Mouse (Mus musculus): ENCODE data around the gene Atf3. TPM values are rescaled to one million over a fixed set of nuclear protein-coding genes. Genes with fewer than 3 reads are reported as not detected.

Gene Atf3
- polyA plus RNA-seq (2015; fragmentation: Nextera tagmentation; extraction: Ambion mirVana), result 14.0 and 15.2 TPM in 2 replicates

GRCm38 (mm10) chr1:191217939-191218338 is at the start of gene Atf3:
Gene Atf3 (minus strand): TSS chr1:191218039.
- Histone ChIP-seq H3K27me3 (replicated peaks) (no peaks in the 10 kb centered on the region), H3K36me3 (no peaks in the 10 kb centered on the region), H3K4me1 (peaks cover 7% of the 10 kb centered on the region; the same call in 1 of the 2 replicates), H3K4me3 (no peak within 1 kb of the TSS), H3K27ac (replicated peaks) (no peak within 1 kb of the TSS), H3K4me2 (no peak within 1 kb of the TSS), H3K9ac (no peak within 1 kb of the TSS), H3K9me3 (no peaks in the 10 kb centered on the region)
- 47% methylated on average over 6 of the region's 6 CpGs for WGBS
- ATAC-seq (ENCODE audit: extremely low read depth, insufficient number of reproducible peaks, low FRiP score, low TSS enrichment), result no peak

- Histone ChIP-seq H3K27me3 (replicated peaks) (no peaks in the 10 kb centered on the region), H3K36me3 (no peaks in the 10 kb centered on the region), H3K4me1 (peaks cover 30% of the 10 kb centered on the region), H3K9ac (no peak overlapping the region), H3K4me2 (no peak overlapping the region), H3K9me3 (no peaks in the 10 kb centered on the region), H3K4me3 (no peak overlapping the region), H3K27ac (replicated peaks) (no peak overlapping the region)
- ATAC-seq (ENCODE audit: extremely low read depth, insufficient number of reproducible peaks, low FRiP score, low TSS enrichment), result no peak
- 82% methylated on average over 5 of the region's 5 CpGs for WGBS
Measured at GRCm38 (mm10) chr1:191267162-191267561, 49.3 kb upstream of the Atf3 start.

GRCm38 (mm10) chr1:191263471-191263870 is 45.6 kb upstream of the Atf3 start:
- no peaks in the 10 kb centered on the region for H3K9me3 ChIP-seq
- H3K27me3 ChIP-seq (replicated peaks), result 0 out of 2 replicates have a peak, but pooled peaks cover 5% of the 10 kb centered on the region
- H3K4me2 ChIP-seq, result no peak overlapping the region
- no peak overlapping the region for H3K27ac ChIP-seq (replicated peaks)
- no peak overlapping the region for H3K4me3 ChIP-seq
- no peak for ATAC-seq (ENCODE audit: extremely low read depth, insufficient number of reproducible peaks, low FRiP score, low TSS enrichment)
- H3K4me1 ChIP-seq, result peaks cover 26% of the 10 kb centered on the region
- 83% methylated on average over 5 of the region's 5 CpGs for WGBS
- H3K36me3 ChIP-seq, result no peaks in the 10 kb centered on the region
- H3K9ac ChIP-seq, result no peak overlapping the region

- WGBS, result 65% methylated on average over 6 of the region's 6 CpGs
- Histone ChIP-seq H3K9ac (no peak overlapping the region), H3K4me2 (no peak overlapping the region), H3K4me1 (peaks cover 26% of the 10 kb centered on the region), H3K9me3 (no peaks in the 10 kb centered on the region), H3K27ac (replicated peaks) (no peak overlapping the region), H3K27me3 (replicated peaks) (0 out of 2 replicates have a peak, but pooled peaks cover 5% of the 10 kb centered on the region), H3K36me3 (no peaks in the 10 kb centered on the region), H3K4me3 (no peak overlapping the region)
- no peak for ATAC-seq (ENCODE audit: extremely low read depth, insufficient number of reproducible peaks, low FRiP score, low TSS enrichment)
Measured at GRCm38 (mm10) chr1:191261861-191262260, 44.0 kb upstream of the Atf3 start.

DNA sequence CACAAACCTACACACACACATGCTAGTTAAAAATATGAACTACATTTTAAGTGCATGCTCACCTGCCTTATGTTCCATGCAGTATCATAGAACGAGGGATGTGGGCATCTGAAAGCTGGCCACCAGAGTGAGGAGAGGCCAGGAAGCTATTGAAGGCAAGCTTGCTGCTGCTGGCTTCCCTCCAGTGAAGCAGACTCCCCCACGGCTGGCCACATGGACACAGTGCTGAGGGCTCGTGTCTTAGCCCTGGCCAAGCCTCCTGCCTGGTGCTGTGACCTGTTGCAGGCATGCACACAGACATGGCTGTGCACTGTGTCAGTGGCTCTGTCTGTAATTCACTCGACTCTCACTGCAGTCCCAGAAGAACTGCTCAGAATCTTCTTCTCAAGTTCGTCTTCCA is 41.8 kb upstream of the Atf3 start:
- Histone ChIP-seq H3K9me3 (no peaks in the 10 kb centered on the region), H3K27me3 (replicated peaks) (0 out of 2 replicates have a peak, but pooled peaks cover 5% of the 10 kb centered on the region), H3K4me3 (no peak overlapping the region), H3K9ac (no peak overlapping the region), H3K36me3 (no peaks in the 10 kb centered on the region), H3K4me2 (no peak overlapping the region), H3K27ac (replicated peaks) (no peak overlapping the region), H3K4me1 (peaks cover 35% of the 10 kb centered on the region)
- ATAC-seq (ENCODE audit: extremely low read depth, insufficient number of reproducible peaks, low FRiP score, low TSS enrichment), result no peak
- WGBS, result 55% methylated on average over 5 of the region's 5 CpGs

DNA sequence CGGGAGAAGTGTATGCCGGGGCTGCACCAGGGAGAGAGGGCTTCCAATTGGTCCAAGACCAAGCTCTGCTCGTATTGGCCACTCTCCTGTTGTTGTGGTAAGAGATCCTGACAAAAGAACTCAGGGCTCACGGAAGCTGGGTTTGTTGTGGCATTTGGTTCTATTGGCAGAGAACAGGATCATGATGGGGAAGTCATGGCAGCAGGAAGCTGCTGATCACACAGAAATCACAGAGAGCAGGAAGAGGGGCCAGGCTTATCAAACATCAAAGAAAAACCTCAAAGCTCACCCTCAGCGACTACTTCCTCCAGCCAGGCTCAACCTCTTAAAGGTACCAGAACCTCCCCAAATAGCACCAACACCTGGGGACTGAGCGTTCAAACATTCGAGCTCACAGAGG is 41.3 kb upstream of the Atf3 start:
- H3K4me1 ChIP-seq, result peaks cover 35% of the 10 kb centered on the region
- H3K27me3 ChIP-seq (replicated peaks), result 0 out of 2 replicates have a peak, but pooled peaks cover 5% of the 10 kb centered on the region
- no peak for ATAC-seq (ENCODE audit: extremely low read depth, insufficient number of reproducible peaks, low FRiP score, low TSS enrichment)
- WGBS, result 11% methylated on average over 7 of the region's 7 CpGs
- H3K9ac ChIP-seq, result no peak overlapping the region
- H3K4me3 ChIP-seq, result 0 out of 2 replicates have a peak overlapping the region, but pooled peaks have one; percentile 0
- H3K36me3 ChIP-seq, result no peaks in the 10 kb centered on the region
- H3K4me2 ChIP-seq, result peak overlapping the region; percentile 20
- no peak overlapping the region for H3K27ac ChIP-seq (replicated peaks)
- no peaks in the 10 kb centered on the region for H3K9me3 ChIP-seq

DNA sequence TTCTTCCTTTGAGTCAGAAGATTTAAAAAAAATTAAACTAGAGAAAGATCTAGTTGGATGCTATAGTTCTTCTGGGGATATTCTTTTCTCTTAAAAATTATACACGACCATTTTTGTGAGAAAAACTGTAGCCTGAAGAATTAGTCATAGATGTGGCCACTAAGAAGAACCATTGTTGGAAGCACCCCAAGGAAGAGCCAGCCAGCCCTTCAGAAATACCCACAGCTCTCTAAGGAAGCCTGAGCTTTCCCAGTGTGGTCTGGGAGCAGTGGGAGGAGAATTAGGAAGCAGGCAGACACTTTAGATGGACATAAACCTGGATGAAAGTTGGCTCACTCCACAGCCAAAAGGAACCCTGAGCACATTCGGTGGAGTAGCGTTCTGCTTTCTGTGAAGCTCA is 40.7 kb upstream of the Atf3 start:
- no peak for ATAC-seq (ENCODE audit: extremely low read depth, insufficient number of reproducible peaks, low FRiP score, low TSS enrichment)
- Histone ChIP-seq H3K9me3 (no peaks in the 10 kb centered on the region), H3K27ac (replicated peaks) (no peak overlapping the region), H3K36me3 (no peaks in the 10 kb centered on the region), H3K4me3 (no peak overlapping the region), H3K27me3 (replicated peaks) (0 out of 2 replicates have a peak, but pooled peaks cover 5% of the 10 kb centered on the region), H3K9ac (no peak overlapping the region), H3K4me1 (peaks cover 35% of the 10 kb centered on the region), H3K4me2 (peak overlapping the region; percentile 20; the same call in 1 of the 2 replicates)
- WGBS, result 46% methylated on average over 3 of the region's 3 CpGs

DNA sequence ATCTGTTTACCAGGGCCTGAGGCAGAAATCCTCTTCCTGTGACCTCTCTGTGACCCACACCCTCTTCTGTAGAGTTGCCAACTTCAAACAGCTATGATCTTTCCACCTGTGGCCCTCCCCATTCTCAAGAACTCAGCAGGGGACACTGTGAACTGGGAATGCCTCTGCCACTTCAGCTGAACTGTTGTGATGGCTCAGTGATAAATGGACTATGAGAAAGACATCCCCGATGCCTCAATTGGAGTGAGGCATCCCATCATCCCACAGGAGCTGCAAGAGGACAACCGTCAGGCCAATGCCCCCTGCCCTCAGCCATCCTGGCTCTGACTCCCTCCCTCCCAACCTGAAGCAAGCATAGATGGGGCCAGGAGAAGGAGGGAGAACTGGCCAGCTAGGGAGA is 40.1 kb upstream of the Atf3 start:
- no peak for ATAC-seq (ENCODE audit: extremely low read depth, insufficient number of reproducible peaks, low FRiP score, low TSS enrichment)
- Histone ChIP-seq H3K4me2 (no peak overlapping the region), H3K36me3 (no peaks in the 10 kb centered on the region), H3K9ac (no peak overlapping the region), H3K4me3 (no peak overlapping the region), H3K4me1 (peaks cover 35% of the 10 kb centered on the region), H3K9me3 (no peaks in the 10 kb centered on the region), H3K27me3 (replicated peaks) (0 out of 2 replicates have a peak, but pooled peaks cover 5% of the 10 kb centered on the region), H3K27ac (replicated peaks) (no peak overlapping the region)
- 47% methylated on average over 2 of the region's 2 CpGs for WGBS

GRCm38 (mm10) chr1:191257351-191257771 is 39.5 kb upstream of the Atf3 start:
- Histone ChIP-seq H3K9me3 (no peaks in the 10 kb centered on the region), H3K4me3 (no peak overlapping the region), H3K4me1 (peaks cover 35% of the 10 kb centered on the region), H3K36me3 (no peaks in the 10 kb centered on the region), H3K27me3 (replicated peaks) (0 out of 2 replicates have a peak, but pooled peaks cover 5% of the 10 kb centered on the region), H3K27ac (replicated peaks) (peak overlapping the region; percentile 29; the same call in 1 of the 2 replicates), H3K4me2 (no peak overlapping the region), H3K9ac (no peak overlapping the region)
- no peak for ATAC-seq (ENCODE audit: extremely low read depth, insufficient number of reproducible peaks, low FRiP score, low TSS enrichment)
- WGBS, result 41% methylated on average over 3 of the region's 3 CpGs

GRCm38 (mm10) chr1:191256566-191257350 is 38.9 kb upstream of the Atf3 start:
- no peaks in the 10 kb centered on the region for H3K36me3 ChIP-seq
- H3K9ac ChIP-seq, result no peak overlapping the region
- no peak for ATAC-seq (ENCODE audit: extremely low read depth, insufficient number of reproducible peaks, low FRiP score, low TSS enrichment)
- no peak overlapping the region for H3K4me2 ChIP-seq
- no peak overlapping the region for H3K4me3 ChIP-seq
- H3K4me1 ChIP-seq, result peaks cover 35% of the 10 kb centered on the region
- 62% methylated on average over 11 of the region's 11 CpGs for WGBS
- H3K9me3 ChIP-seq, result no peaks in the 10 kb centered on the region
- peak overlapping the region; percentile 29; the same call in 1 of the 2 replicates for H3K27ac ChIP-seq (replicated peaks)
- 0 out of 2 replicates have a peak, but pooled peaks cover 5% of the 10 kb centered on the region for H3K27me3 ChIP-seq (replicated peaks)

DNA sequence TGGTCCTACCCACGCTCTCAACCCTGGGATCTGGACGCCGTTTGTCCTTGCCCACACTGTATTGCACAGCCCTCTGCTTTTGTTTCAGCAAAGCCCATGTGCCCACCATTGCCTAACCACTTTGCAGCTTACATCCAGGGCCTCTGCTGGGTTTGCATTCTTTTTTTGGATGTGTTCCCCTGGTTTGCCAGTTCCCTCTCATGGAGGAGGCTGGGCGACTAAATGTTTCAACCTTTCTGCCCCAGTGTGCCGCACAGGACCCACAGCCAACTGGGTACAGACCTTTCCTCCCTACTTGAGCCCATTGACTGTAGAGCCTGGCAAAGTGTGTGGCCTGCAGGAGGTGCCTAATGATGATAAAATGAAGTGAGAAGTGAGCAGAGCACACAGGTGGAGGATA is 38.3 kb upstream of the Atf3 start:
- H3K27me3 ChIP-seq (replicated peaks), result 0 out of 2 replicates have a peak, but pooled peaks cover 5% of the 10 kb centered on the region
- no peaks in the 10 kb centered on the region for H3K36me3 ChIP-seq
- ATAC-seq (ENCODE audit: extremely low read depth, insufficient number of reproducible peaks, low FRiP score, low TSS enrichment), result no peak
- H3K4me1 ChIP-seq, result peaks cover 35% of the 10 kb centered on the region
- H3K4me2 ChIP-seq, result no peak overlapping the region
- no peak overlapping the region for H3K9ac ChIP-seq
- H3K27ac ChIP-seq (replicated peaks), result no peak overlapping the region
- 83% methylated on average over 5 of the region's 5 CpGs for WGBS
- H3K9me3 ChIP-seq, result no peaks in the 10 kb centered on the region
- H3K4me3 ChIP-seq, result no peak overlapping the region

Measured in heart, embryonic 13.5 days (tissue).